Mouse (Mus musculus): ENCODE results near the gene Fbxl13. TPM values are rescaled to one million over a fixed set of nuclear protein-coding genes. Genes with fewer than 3 reads are reported as not detected.

Fbxl13 gene
- polyA plus RNA-seq, 1 experiment from 2014 or later = 0.07 TPM

DNA sequence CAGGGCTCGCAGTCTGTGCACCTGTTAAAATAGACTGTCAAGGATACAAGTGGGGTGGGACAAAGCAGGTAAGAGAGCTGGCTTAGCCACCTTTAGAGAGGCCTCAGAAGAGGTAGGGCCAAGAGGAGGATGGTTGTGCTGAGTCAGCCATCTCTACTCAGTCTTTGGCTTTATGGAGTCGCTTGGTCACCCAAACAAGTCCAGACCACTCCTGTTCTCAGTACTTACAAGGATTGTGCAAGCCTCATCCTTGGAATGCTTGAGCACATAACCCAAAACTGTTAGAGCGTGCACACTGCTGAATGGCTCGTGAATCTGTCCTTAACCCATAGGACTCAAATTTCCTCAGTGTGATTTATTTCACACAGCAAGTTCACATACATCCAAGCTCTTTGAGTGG lies 91.7 kb downstream of the Fbxl13 start:
- no peak for ATAC-seq
- no peaks in the 10 kb centered on the region for H3K4me1 ChIP-seq (replicated peaks; ENCODE audit: control insufficient read depth, insufficient read depth, low read length)
- 87% methylated on average over 4 of the region's 4 CpGs for WGBS

DNA sequence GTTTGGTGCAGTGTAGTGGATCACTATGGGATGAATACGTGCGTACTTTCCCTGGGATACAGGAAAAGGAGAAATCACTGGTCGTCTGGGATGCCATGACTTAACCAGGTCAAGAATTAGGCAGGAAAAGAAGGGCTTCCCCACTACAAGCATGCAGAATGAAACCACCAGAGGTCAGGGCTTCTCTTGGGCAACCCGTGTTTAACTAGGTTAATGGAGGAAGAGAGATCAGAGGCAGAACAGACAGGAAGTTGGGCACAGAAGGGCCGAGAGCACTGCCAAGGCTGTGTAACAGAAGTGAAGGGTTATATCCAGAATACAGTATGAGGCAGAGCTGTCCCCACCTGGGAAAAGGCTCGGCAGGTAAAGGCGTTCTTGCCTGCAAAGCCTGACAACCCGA lies 98.4 kb downstream of the Fbxl13 start:
- no peak for TF ChIP-seq CTCF (IDR thresholded peaks at IDR 0.05; ENCODE audit: low read depth)
- WGBS = 79% methylated on average over 8 of the region's 8 CpGs
- ATAC-seq = no peak

More for the DNA sequence above, 91.7 kb downstream of the Fbxl13 start:
- Histone ChIP-seq H3K9me3 (ENCODE audit: control insufficient read depth) (no peaks in the 10 kb centered on the region), H3K9ac (ENCODE audit: low read depth, low read length) (no peak overlapping the region), H3K27ac (ENCODE audit: low read depth, low read length) (no peak overlapping the region), H3K4me2 (replicated peaks; ENCODE audit: low read depth) (no peak overlapping the region), H3K27me3 (replicated peaks; ENCODE audit: control insufficient read depth, insufficient read depth, low read length) (no peaks in the 10 kb centered on the region), H3K4me3 (ENCODE audit: low read depth, low read length) (no peak overlapping the region), H3K36me3 (ENCODE audit: control insufficient read depth, insufficient read depth) (no peaks in the 10 kb centered on the region)
- no peak for TF ChIP-seq CTCF (IDR thresholded peaks at IDR 0.05; ENCODE audit: low read depth)

DNA sequence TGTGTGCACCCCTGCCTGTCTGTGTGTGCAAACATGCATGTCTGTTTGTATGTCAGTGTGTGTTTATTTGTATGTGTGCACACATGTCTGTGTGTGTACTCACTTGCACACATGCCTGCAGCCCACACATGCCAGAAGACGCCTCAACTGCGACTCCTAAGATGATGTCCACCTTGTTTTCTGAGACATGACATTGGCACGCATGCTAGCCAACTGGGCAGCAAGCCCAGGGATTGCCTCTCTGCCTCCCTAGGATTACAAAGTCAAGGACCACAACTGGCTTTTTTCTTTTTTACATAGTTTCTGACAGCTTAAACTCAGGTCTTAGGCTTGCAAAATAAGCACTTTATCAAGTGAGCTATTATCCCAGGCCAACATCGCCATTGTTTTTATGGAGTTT lies 99.6 kb downstream of the Fbxl13 start:
- Histone ChIP-seq H3K9me3 (ENCODE audit: control insufficient read depth) (no peaks in the 10 kb centered on the region), H3K27ac (ENCODE audit: low read depth, low read length) (no peak overlapping the region), H3K4me3 (ENCODE audit: low read depth, low read length) (no peak overlapping the region), H3K9ac (ENCODE audit: low read depth, low read length) (no peak overlapping the region), H3K4me2 (replicated peaks; ENCODE audit: low read depth) (no peak overlapping the region; the same call in 1 of the 2 replicates), H3K27me3 (replicated peaks; ENCODE audit: control insufficient read depth, insufficient read depth, low read length) (no peaks in the 10 kb centered on the region), H3K36me3 (ENCODE audit: control insufficient read depth, insufficient read depth) (no peaks in the 10 kb centered on the region), H3K4me1 (replicated peaks; ENCODE audit: control insufficient read depth, insufficient read depth, low read length) (0 out of 2 replicates have a peak, but pooled peaks cover 2% of the 10 kb centered on the region)
- no peak for TF ChIP-seq CTCF (IDR thresholded peaks at IDR 0.05; ENCODE audit: low read depth)
- 59% methylated on average over 4 of the region's 4 CpGs for WGBS
- ATAC-seq = no peak

More for the DNA sequence above, 98.4 kb downstream of the Fbxl13 start:
- H3K9me3 ChIP-seq (ENCODE audit: control insufficient read depth) = no peaks in the 10 kb centered on the region
- 0 out of 2 replicates have a peak, but pooled peaks cover 2% of the 10 kb centered on the region for H3K4me1 ChIP-seq (replicated peaks; ENCODE audit: control insufficient read depth, insufficient read depth, low read length)
- H3K27me3 ChIP-seq (replicated peaks; ENCODE audit: control insufficient read depth, insufficient read depth, low read length) = no peaks in the 10 kb centered on the region
- H3K4me3 ChIP-seq (ENCODE audit: low read depth, low read length) = no peak overlapping the region
- no peaks in the 10 kb centered on the region for H3K36me3 ChIP-seq (ENCODE audit: control insufficient read depth, insufficient read depth)
- no peak overlapping the region for H3K9ac ChIP-seq (ENCODE audit: low read depth, low read length)
- H3K4me2 ChIP-seq (replicated peaks; ENCODE audit: low read depth) = no peak overlapping the region
- no peak overlapping the region for H3K27ac ChIP-seq (ENCODE audit: low read depth, low read length)

DNA sequence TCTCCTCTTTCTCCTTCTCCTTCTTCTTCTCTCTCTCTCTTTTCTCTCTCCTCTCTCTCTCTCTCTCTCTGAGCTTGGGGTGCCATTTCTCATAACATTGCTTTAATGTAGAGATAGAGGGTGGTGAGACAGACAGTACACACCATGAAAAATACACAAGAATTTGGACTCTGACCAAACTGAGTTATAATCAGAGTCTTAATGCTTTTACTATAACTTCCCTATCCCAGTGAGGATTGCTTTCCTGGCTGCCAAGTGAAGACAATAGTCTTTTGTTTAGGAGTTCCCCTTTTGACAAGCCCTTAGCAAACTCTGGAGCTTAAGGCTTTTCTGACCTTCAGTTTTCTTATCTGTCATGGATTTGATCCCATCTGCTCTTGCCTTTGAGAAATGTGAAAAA lies 100.2 kb downstream of the Fbxl13 start:
- Histone ChIP-seq H3K4me2 (replicated peaks; ENCODE audit: low read depth) (peak overlapping the region; percentile 45), H3K27ac (ENCODE audit: low read depth, low read length) (no peak overlapping the region), H3K27me3 (replicated peaks; ENCODE audit: control insufficient read depth, insufficient read depth, low read length) (no peaks in the 10 kb centered on the region), H3K4me1 (replicated peaks; ENCODE audit: control insufficient read depth, insufficient read depth, low read length) (0 out of 2 replicates have a peak, but pooled peaks cover 2% of the 10 kb centered on the region), H3K4me3 (ENCODE audit: low read depth, low read length) (no peak overlapping the region), H3K36me3 (ENCODE audit: control insufficient read depth, insufficient read depth) (no peaks in the 10 kb centered on the region), H3K9me3 (ENCODE audit: control insufficient read depth) (no peaks in the 10 kb centered on the region), H3K9ac (ENCODE audit: low read depth, low read length) (no peak overlapping the region)
- no peak for TF ChIP-seq CTCF (IDR thresholded peaks at IDR 0.05; ENCODE audit: low read depth)
- peak; percentile 75 for ATAC-seq

DNA sequence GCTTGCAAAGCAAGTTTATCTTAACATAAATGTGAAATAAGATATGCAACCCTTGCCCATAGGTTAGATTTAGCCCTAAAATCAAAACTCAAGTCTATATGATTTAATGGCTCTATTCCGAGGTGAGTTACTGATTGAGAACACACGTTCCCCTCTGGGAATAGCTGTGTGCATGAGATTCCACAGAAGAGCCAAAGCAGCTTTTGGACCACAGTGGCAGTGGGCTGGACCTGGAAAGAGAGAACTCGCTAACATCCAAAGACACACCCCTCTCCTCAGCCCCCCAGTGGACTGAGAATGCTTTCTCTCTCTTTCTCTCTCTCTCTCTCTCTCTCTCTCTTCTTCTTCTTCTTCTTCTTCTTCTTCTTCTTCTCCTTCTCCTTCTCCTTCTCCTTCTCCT lies 100.6 kb downstream of the Fbxl13 start:
- Histone ChIP-seq H3K9me3 (ENCODE audit: control insufficient read depth) (no peaks in the 10 kb centered on the region), H3K4me1 (replicated peaks; ENCODE audit: control insufficient read depth, insufficient read depth, low read length) (0 out of 2 replicates have a peak, but pooled peaks cover 2% of the 10 kb centered on the region), H3K27me3 (replicated peaks; ENCODE audit: control insufficient read depth, insufficient read depth, low read length) (no peaks in the 10 kb centered on the region), H3K4me2 (replicated peaks; ENCODE audit: low read depth) (peak overlapping the region; percentile 45), H3K27ac (ENCODE audit: low read depth, low read length) (no peak overlapping the region), H3K9ac (ENCODE audit: low read depth, low read length) (no peak overlapping the region), H3K4me3 (ENCODE audit: low read depth, low read length) (peak overlapping the region; percentile 6; the same call in 1 of the 2 replicates), H3K36me3 (ENCODE audit: control insufficient read depth, insufficient read depth) (no peaks in the 10 kb centered on the region)
- no peak for TF ChIP-seq CTCF (IDR thresholded peaks at IDR 0.05; ENCODE audit: low read depth)
- WGBS = 34% methylated on average over 3 of the region's 3 CpGs
- ATAC-seq = no peak

DNA sequence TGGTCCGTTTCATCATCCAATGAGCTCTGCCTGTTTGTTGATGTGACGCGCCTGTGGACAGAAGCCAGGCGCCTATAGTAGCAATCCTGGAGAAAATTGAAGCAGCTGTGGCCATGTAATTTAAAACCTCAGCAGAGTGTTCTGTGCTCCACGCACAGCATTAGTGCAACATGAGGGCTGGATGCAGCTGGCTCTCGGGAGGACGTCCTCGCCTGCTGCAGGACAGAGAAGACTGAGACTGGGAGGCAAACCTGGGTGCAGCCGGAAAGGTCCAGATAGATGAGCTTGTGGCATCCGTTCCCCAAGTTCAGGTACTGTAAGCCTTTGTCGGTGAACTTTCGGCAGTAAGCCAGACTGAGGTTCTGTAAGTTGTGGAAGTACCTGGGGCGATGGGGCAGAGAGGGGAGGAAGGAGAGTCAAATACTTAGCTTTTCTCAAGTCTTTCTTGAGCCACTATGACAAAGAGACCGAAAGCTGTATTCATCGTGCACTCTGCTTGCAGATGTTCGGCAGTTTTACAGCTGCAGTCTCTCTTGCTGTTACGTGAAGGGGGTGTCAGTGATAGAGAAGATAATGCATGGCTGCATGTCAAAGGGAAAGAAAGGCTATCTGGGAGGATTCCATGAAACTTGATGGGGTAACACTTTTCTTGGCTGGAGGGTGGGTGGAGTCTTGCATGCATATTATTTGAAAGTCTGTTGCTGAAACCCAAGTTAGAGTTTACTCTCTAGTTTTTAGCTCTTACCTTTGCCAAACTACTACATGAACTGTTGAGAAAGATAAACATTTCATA lies 101.8 kb downstream of the Fbxl13 start, which contains the start of gene Lrrc17:
Lrrc17 (plus strand) TSS at position 151 of the 793 bp plus-strand sequence.
- ATAC-seq = peak; percentile 56; the same call in 1 of the 2 replicates
- H3K4me3 ChIP-seq (ENCODE audit: low read depth, low read length) = peak within 1 kb of the TSS; percentile 30
- TF ChIP-seq CTCF (IDR thresholded peaks at IDR 0.05; ENCODE audit: low read depth) = no peak
- 0 out of 2 replicates have a peak, but pooled peaks cover 2% of the 10 kb centered on the region for H3K4me1 ChIP-seq (replicated peaks; ENCODE audit: control insufficient read depth, insufficient read depth, low read length)
- H3K4me2 ChIP-seq (replicated peaks; ENCODE audit: low read depth) = peak within 1 kb of the TSS; percentile 45
- 42% methylated on average over 17 of the region's 17 CpGs for WGBS
- H3K36me3 ChIP-seq (ENCODE audit: control insufficient read depth, insufficient read depth) = no peaks in the 10 kb centered on the region
- no peaks in the 10 kb centered on the region for H3K9me3 ChIP-seq (ENCODE audit: control insufficient read depth)
- peak within 1 kb of the TSS; percentile 55 for H3K27ac ChIP-seq (ENCODE audit: low read depth, low read length)
- no peaks in the 10 kb centered on the region for H3K27me3 ChIP-seq (replicated peaks; ENCODE audit: control insufficient read depth, insufficient read depth, low read length)
- no peak within 1 kb of the TSS for H3K9ac ChIP-seq (ENCODE audit: low read depth, low read length)
